Mouse (Mus musculus): ENCODE results near the gene Ano1. TPM values are rescaled to one million over a fixed set of nuclear protein-coding genes. Genes with fewer than 3 reads are reported as not detected.
A peak's percentile ranks its signal among the peaks of the same experiment; 100 is the strongest.

Gene Ano1
- polyA plus RNA-seq, 1 experiment, result 7.4 TPM

- Histone ChIP-seq H3K4me1 (ENCODE audit: control insufficient read depth, insufficient read depth, insufficient read length) (no peaks in the 10 kb centered on the region), H3K27ac (ENCODE audit: insufficient read depth, low read length) (peak overlapping the region; percentile 88), H3K4me3 (ENCODE audit: extremely low read depth, insufficient read depth, insufficient read length) (peak overlapping the region; percentile 83), H3K27me3 (ENCODE audit: control insufficient read depth, insufficient read depth, low read length) (no peaks in the 10 kb centered on the region), H3K36me3 (ENCODE audit: control insufficient read depth, insufficient read depth, low read length) (0 out of 2 replicates have a peak, but pooled peaks cover 3% of the 10 kb centered on the region)
- peak; percentile 63 to 72 for DNase-seq (ENCODE audit: low read depth in 1 of 2, low spot score in 2 of 2)
- TF ChIP-seq CTCF (IDR thresholded peaks at IDR 0.05; ENCODE audit: extremely low read depth, insufficient read depth, insufficient read length, insufficient replicate concordance) (peak; percentile 7; the same call in 1 of the 2 replicates), POLR2A (IDR thresholded peaks at IDR 0.05; ENCODE audit: low read depth, low read length) (no peak)
- under 1% methylated on average over 43 of the region's 43 CpGs for WGBS
Observed at GRCm38 (mm10) chr7:144581559-144582283, 170.1 kb downstream of the Ano1 start.

- Histone ChIP-seq H3K27ac (ENCODE audit: insufficient read depth, low read length) (no peak overlapping the region), H3K4me1 (ENCODE audit: control insufficient read depth, insufficient read depth, insufficient read length) (no peaks in the 10 kb centered on the region), H3K27me3 (ENCODE audit: control insufficient read depth, insufficient read depth, low read length) (no peaks in the 10 kb centered on the region), H3K4me3 (ENCODE audit: extremely low read depth, insufficient read depth, insufficient read length) (no peak overlapping the region), H3K36me3 (ENCODE audit: control insufficient read depth, insufficient read depth, low read length) (0 out of 2 replicates have a peak, but pooled peaks cover 3% of the 10 kb centered on the region)
- DNase-seq (ENCODE audit: low read depth in 1 of 2, low spot score in 2 of 2), result no peak
- no peak for TF ChIP-seq POLR2A (IDR thresholded peaks at IDR 0.05; ENCODE audit: low read depth, low read length)
- no peak for TF ChIP-seq CTCF (IDR thresholded peaks at IDR 0.05; ENCODE audit: extremely low read depth, insufficient read depth, insufficient read length, insufficient replicate concordance)
- whole genome bisulfite sequencing, result 71% methylated on average over 5 of the region's 5 CpGs
Observed at GRCm38 (mm10) chr7:144577876-144578275, 173.9 kb downstream of the Ano1 start.

GRCm38 (mm10) chr7:144572234-144572633, 179.5 kb downstream of the Ano1 start:
- Histone ChIP-seq H3K4me3 (ENCODE audit: extremely low read depth, insufficient read depth, insufficient read length) (no peak overlapping the region), H3K36me3 (ENCODE audit: control insufficient read depth, insufficient read depth, low read length) (no peaks in the 10 kb centered on the region), H3K4me1 (ENCODE audit: control insufficient read depth, insufficient read depth, insufficient read length) (no peaks in the 10 kb centered on the region), H3K27me3 (ENCODE audit: control insufficient read depth, insufficient read depth, low read length) (no peaks in the 10 kb centered on the region; the same call in 1 of the 2 replicates), H3K27ac (ENCODE audit: insufficient read depth, low read length) (no peak overlapping the region)
- WGBS, result 91% methylated on average over 5 of the region's 5 CpGs
- no peak for DNase-seq (ENCODE audit: low read depth in 1 of 2, low spot score in 2 of 2)
- TF ChIP-seq POLR2A (IDR thresholded peaks at IDR 0.05; ENCODE audit: low read depth, low read length) (no peak), CTCF (IDR thresholded peaks at IDR 0.05; ENCODE audit: extremely low read depth, insufficient read depth, insufficient read length, insufficient replicate concordance) (no peak)

GRCm38 (mm10) chr7:144571598-144571997, 180.2 kb downstream of the Ano1 start:
- Histone ChIP-seq H3K4me1 (ENCODE audit: control insufficient read depth, insufficient read depth, insufficient read length) (no peaks in the 10 kb centered on the region), H3K27me3 (ENCODE audit: control insufficient read depth, insufficient read depth, low read length) (no peaks in the 10 kb centered on the region; the same call in 1 of the 2 replicates), H3K4me3 (ENCODE audit: extremely low read depth, insufficient read depth, insufficient read length) (no peak overlapping the region), H3K36me3 (ENCODE audit: control insufficient read depth, insufficient read depth, low read length) (no peaks in the 10 kb centered on the region), H3K27ac (ENCODE audit: insufficient read depth, low read length) (no peak overlapping the region)
- no peak for DNase-seq (ENCODE audit: low read depth in 1 of 2, low spot score in 2 of 2)
- TF ChIP-seq POLR2A (IDR thresholded peaks at IDR 0.05; ENCODE audit: low read depth, low read length), result no peak
- TF ChIP-seq CTCF (IDR thresholded peaks at IDR 0.05; ENCODE audit: extremely low read depth, insufficient read depth, insufficient read length, insufficient replicate concordance), result no peak

- Histone ChIP-seq H3K27ac (ENCODE audit: insufficient read depth, low read length) (no peak overlapping the region), H3K27me3 (ENCODE audit: control insufficient read depth, insufficient read depth, low read length) (no peaks in the 10 kb centered on the region; the same call in 1 of the 2 replicates), H3K4me3 (ENCODE audit: extremely low read depth, insufficient read depth, insufficient read length) (no peak overlapping the region), H3K36me3 (ENCODE audit: control insufficient read depth, insufficient read depth, low read length) (no peaks in the 10 kb centered on the region), H3K4me1 (ENCODE audit: control insufficient read depth, insufficient read depth, insufficient read length) (no peaks in the 10 kb centered on the region)
- WGBS, result 87% methylated on average over 7 of the region's 7 CpGs
- no peak for DNase-seq (ENCODE audit: low read depth in 1 of 2, low spot score in 2 of 2)
- no peak for TF ChIP-seq CTCF (IDR thresholded peaks at IDR 0.05; ENCODE audit: extremely low read depth, insufficient read depth, insufficient read length, insufficient replicate concordance)
- no peak for TF ChIP-seq POLR2A (IDR thresholded peaks at IDR 0.05; ENCODE audit: low read depth, low read length)
Observed at GRCm38 (mm10) chr7:144569428-144569827, 182.3 kb downstream of the Ano1 start.

- H3K36me3 ChIP-seq (ENCODE audit: control insufficient read depth, insufficient read depth, low read length), result no peaks in the 10 kb centered on the region
- no peaks in the 10 kb centered on the region for H3K4me1 ChIP-seq (ENCODE audit: control insufficient read depth, insufficient read depth, insufficient read length)
- DNase-seq (ENCODE audit: low read depth in 1 of 2, low spot score in 2 of 2), result no peak
Observed at GRCm38 (mm10) chr7:144568091-144568490, 183.7 kb downstream of the Ano1 start.

More at GRCm38 (mm10) chr7:144568091-144568490, 183.7 kb downstream of the Ano1 start:
- H3K27me3 ChIP-seq (ENCODE audit: control insufficient read depth, insufficient read depth, low read length), result no peaks in the 10 kb centered on the region; the same call in 1 of the 2 replicates
- TF ChIP-seq POLR2A (IDR thresholded peaks at IDR 0.05; ENCODE audit: low read depth, low read length) (no peak), CTCF (IDR thresholded peaks at IDR 0.05; ENCODE audit: extremely low read depth, insufficient read depth, insufficient read length, insufficient replicate concordance) (no peak)
- H3K4me3 ChIP-seq (ENCODE audit: extremely low read depth, insufficient read depth, insufficient read length), result no peak overlapping the region
- no peak overlapping the region for H3K27ac ChIP-seq (ENCODE audit: insufficient read depth, low read length)

Data from spleen, adult 2 months (tissue).